Mouse (Mus musculus): ENCODE data around the gene Rev3l.

Gene Rev3l

GRCm38 (mm10) chr10:39731736-39732265 lies at the start of gene Rev3l:
TSS of gene Rev3l (plus strand) at chr10:39732118.
- peak; percentile 69 to 86 for DNase-seq (ENCODE audit: low spot score in 2 of 2)

DNA sequence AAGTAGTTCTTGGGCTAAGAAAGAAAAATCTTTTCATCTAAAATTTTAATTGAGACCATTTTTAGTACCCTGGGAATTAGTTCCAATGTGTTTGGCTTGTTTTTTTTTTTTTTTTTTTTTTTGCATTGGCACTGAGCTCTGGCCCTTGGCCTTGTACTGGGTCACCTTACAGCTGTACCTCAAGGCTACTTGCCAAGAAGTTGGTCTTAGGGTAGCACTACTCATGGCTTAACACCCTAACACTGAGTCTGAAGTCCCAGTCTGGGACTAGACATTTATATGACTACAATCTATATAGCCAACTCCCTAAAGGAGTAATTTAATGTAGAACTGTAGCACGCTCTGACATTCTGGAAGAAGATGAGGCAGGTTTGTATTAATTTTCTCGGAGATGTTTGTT lies 49.4 kb upstream of the Rev3l start:
- no peak for DNase-seq (ENCODE audit: low spot score in 2 of 2)

DNA sequence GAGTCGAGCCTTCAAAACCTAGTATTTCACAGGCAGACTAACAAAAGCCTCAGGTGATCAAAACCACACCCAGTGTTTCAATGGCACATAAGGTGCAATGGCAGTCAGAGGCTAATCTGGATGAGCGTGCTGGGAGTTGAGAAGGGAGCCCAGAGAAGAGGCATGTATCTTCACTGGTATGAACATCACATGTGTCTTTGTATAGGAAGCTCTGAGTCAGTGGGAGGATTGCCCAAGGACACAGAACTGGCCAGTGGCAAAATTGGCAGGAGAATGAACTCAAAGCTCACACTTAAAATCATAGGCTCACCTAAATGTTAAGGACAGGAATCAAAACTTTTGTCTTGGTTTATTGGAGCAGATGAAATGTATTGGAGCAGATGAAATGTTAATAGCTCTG lies 48.4 kb upstream of the Rev3l start:
- DNase-seq (ENCODE audit: low spot score in 2 of 2), result no peak

- peak in 1 of 2 experiments; percentile 12 for DNase-seq (ENCODE audit: low spot score in 2 of 2)
Observed at GRCm38 (mm10) chr10:39686811-39687210, 45.1 kb upstream of the Rev3l start.

- no peak for DNase-seq (ENCODE audit: low spot score in 2 of 2)
Observed at GRCm38 (mm10) chr10:39687851-39688250, 44.1 kb upstream of the Rev3l start.

DNA sequence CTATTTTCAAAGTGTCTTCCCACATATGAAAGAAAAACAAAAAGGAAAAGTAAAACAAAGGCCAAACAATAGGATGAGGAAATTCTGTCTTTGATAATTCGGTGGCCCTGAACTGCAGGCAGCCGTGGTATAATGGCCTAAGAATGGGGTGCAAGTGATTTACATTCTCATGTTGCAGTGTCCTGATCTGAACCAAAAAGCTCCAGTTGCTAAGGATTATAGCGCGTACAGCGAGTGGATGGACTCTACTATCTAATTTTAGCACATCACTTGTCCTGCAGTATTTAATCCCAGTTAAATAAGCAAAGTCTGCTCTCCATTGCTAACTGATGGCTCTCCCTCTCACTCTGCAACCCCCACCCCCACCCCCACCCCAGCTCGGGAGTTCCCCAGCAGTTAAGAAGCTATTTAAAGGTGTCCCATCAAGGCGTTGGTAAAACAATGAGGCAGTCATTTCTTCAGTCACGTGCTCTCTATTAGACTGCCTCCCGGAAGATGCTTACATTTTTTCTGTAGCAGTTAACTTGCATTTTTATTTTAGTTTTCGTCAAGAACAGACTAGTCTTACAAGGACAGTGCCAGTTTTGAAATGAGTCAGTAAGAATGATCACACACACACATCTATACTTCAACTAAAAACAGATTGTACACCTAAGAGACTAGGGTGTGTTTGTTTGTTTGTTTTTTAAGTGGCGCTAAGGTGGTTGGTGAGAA lies 40.4 kb upstream of the Rev3l start:
- DNase-seq (ENCODE audit: low spot score in 2 of 2), result no peak

GRCm38 (mm10) chr10:39692152-39692551 lies 39.8 kb upstream of the Rev3l start:
- DNase-seq (ENCODE audit: low spot score in 2 of 2), result no peak

GRCm38 (mm10) chr10:39707717-39708510 lies 24.0 kb upstream of the Rev3l start:
- DNase-seq (ENCODE audit: low spot score in 2 of 2), result no peak

DNA sequence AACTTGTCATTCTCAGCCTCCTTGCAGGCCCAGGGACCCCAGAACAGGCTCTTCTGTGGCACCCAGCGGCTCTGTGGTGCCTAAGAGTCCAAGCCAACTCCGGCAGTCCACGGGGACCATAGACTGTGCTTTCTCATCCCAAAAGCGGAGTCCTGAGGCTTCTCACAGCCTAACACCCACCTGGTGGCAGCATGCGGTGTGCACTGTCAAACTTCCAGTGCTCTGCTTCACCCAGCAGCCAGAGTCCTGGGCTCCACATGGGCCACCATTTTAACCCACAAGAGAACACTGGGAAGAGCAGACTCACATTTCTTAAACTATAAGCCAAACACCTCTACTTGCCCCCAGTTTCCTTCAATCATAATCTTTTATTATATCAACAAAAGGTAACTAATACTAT lies 15.0 kb upstream of the Rev3l start:
- DNase-seq (ENCODE audit: low spot score in 2 of 2), result no peak

- DNase-seq (ENCODE audit: low spot score in 2 of 2), result peak; percentile 43 to 76
Observed at GRCm38 (mm10) chr10:39730976-39731735, 762 bp upstream of the Rev3l start.

- peak; percentile 58 to 67 for DNase-seq (ENCODE audit: low spot score in 2 of 2)
Observed at GRCm38 (mm10) chr10:39732266-39733100, 565 bp downstream of the Rev3l start.

- peak; percentile 3 to 58 for DNase-seq (ENCODE audit: low spot score in 2 of 2)
Observed at GRCm38 (mm10) chr10:39733101-39733399, 1.1 kb downstream of the Rev3l start.

- no peak for DNase-seq (ENCODE audit: low spot score in 2 of 2)
Observed at GRCm38 (mm10) chr10:39733421-39733930, 1.6 kb downstream of the Rev3l start.

GRCm38 (mm10) chr10:39736187-39736586 lies 4.3 kb downstream of the Rev3l start:
- DNase-seq (ENCODE audit: low spot score in 2 of 2), result no peak

GRCm38 (mm10) chr10:39742057-39742456 lies 10.1 kb downstream of the Rev3l start:
- no peak for DNase-seq (ENCODE audit: low spot score in 2 of 2)

- no peak for DNase-seq (ENCODE audit: low spot score in 2 of 2)
Observed at GRCm38 (mm10) chr10:39764752-39765151, 32.8 kb downstream of the Rev3l start.

GRCm38 (mm10) chr10:39766702-39767101 lies 34.8 kb downstream of the Rev3l start:
- no peak for DNase-seq (ENCODE audit: low spot score in 2 of 2)

DNA sequence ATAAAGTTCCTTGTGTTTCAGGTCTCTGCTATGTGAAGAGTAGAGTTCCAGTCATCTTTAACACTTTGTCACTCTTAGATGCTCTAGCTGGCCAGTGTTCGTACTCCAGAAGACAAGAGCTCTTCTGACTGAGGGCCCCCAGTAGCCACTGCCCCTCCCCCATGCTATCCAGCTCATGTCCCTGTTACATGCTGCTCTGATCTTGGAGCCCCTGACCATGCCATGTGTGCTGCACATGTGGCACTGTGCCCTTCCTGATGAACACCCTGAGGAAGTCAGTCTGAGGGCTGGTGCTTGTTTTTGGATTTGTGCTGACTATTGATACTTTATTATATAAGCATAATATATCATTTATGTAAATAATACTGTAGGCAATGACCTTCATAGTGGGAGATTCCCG lies 40.3 kb downstream of the Rev3l start:
- no peak for DNase-seq (ENCODE audit: low spot score in 2 of 2)

DNA sequence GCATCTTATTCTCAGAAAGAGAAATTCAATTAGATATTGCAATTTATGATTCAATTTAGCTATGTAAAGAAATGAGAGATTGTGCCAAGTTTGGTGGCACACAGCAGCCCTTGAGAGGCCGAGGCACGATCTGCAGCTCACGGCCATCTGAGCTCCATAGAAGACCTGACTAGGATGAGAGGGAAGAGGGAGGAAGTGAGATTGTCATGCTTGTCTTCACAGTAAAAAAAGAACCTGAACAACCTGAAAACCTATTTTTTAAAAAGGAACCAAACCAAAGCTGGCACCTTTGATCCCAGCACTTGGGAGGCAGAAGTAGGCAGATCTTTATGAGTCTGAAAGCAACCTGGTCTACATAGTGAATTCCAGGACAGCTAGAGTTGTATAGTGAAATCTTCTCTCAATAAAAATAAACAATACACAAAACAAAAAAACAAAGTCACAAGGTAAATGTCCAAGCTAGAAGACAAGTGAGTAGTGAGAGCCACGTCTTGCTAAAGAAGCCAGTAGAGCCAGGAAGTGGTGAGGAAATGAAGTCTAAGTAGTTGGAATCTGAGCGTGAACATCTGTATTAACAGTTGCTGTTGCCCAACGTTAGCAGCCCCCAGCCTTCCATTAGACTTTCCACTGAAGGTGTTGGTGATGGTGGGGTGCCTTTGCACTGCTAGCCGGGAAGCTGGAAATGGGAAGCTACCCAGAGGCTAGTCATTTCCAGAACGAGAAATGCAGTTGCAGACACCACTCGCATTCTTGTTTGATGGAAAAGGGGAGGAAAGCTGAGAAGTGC lies 42.2 kb downstream of the Rev3l start:
- no peak for DNase-seq (ENCODE audit: low spot score in 2 of 2)

- DNase-seq (ENCODE audit: low spot score in 2 of 2), result no peak
Observed at GRCm38 (mm10) chr10:39776927-39777326, 45.0 kb downstream of the Rev3l start.
